Mouse (Mus musculus): ENCODE measurements around the gene Cntd1.

DNA sequence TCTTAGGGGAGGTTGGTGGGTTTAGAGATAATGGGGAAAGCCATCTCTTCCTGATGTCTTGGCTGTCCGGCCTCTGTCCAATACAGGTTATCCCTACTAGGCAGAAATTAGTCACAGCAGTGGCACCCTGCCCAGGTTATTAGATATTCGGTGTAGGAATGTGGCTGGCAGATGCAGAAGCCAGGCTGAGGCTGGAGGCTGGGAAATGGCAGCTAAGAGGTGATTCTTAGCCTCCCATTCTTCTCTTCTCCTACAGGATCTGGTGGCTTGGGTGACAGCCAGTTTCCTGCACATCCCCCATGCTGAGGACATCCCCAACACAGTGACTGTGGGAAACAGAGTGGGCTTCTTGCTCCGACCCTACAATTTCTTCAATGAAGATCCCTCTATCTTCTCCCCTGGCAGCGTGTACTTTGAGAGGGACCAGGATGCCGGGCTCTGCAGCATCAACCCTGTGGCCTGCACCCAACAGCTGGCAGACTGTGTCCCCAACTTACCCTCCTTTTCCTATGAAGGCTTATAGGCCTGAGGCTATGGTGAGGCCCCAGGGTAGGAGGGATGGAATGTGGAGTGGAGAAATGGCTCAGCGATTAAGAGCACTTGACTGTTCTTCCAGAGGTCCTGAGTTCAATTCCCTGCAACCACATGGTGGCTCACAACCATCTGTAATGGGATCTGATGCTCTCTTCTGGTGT is 50.3 kb downstream of the Cntd1 start:
- TF ChIP-seq CTCF (IDR thresholded peaks at IDR 0.05; ENCODE audit: borderline replicate concordance, control insufficient read depth, extremely low read depth, insufficient read depth, low read length, poor library complexity) (no peak), POLR2A (IDR thresholded peaks at IDR 0.05; ENCODE audit: control insufficient read depth, extremely low read depth, insufficient read depth, low read length, poor library complexity) (no peak)
